Mouse (Mus musculus): ENCODE measurements at regions not wholly inside any gene's neighbourhood (a gene's known extent, or its start where the extent isn't known, plus 50 kb on each side); places are given as distances from the start of the nearest gene placed in this dataset.

DNA sequence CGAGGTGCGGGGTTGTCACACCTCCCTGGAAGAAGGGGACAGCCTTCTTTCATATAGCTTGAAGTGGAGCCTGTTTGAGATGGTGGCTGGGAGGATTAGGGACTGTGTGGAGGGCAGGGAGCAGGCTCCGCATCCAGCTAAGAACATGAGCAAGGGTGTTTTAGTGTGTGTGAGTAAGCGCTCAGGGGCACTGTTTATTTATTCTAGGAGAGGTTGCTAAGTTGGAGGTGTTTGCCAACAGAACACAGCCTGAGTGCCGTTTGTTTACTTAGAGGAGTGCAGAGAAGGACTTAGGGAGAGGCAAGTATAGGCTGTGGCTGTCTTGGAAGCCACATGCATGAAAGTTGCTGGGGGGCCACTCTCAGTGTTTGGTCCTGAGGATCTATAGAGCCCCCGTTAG is 61.2 kb upstream of the Cdon start:
- DNase-seq (ENCODE audit: low spot score in 2 of 2) = no peak

DNA sequence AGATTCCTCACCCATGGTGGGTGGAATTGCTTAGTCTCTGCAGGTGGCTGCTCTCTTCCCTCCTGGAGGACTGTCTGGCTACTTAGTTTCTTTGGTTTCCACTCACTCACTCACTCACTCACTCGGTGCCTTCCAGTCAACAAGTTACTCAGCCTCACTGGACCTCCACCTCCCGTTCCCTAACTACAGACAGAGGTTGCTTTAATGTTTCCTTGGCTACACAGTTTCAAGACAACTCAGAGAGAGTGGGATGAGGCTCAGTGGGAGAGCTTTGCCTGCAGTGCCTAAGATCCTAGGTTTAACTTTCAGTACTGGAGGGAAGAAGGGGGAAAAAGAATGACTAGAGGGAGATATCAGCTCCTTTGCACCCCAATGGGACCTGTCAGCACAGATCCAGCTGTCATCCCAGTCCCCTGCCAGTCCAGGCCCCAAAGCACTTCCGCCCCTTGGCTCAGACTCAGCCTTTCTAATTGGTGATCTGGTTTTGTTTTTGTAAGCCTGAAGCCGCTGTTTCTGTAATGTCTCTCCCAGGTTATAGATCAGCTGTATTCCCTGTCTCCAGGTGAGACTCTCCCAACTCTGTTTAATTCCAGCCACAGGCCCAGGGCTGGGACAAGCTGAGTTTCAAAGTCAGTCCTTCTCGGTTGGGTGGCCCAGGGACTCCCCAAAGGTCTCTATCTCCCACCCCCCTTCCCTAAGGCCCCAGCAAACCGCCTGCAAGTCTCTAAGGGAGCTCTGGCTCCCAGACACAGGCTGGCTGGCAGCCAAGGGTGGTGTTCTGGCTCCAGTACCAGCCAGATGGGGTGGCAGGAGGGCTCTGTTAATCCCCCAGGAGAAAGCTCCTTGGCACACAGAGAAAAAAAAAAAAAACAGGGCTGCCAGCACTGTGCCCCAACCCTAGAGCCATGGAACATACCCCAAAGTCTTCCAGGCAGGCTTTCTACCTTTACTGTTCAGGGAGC is 60.5 kb upstream of the Cdon start:
- no peak for DNase-seq (ENCODE audit: low spot score in 2 of 2)

DNA sequence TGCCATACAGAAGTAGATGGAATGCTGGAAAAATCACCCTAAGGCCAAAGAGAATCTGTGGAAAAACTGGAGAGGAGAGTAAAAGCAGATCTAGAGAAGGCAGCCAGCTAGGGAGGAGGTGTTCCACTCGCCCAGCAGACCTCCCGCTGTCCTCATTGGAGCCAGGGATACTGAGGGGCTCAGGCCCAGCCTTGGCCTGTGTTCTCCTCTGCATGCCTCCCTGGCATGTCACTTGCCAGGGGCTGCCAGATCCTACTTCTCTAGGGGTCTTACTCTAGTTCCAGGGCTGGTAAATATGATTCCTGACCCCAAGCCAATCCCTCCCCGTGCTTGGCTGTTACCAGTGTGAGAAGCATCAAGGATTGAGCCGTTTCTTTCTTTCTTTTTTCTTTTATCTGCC is 59.5 kb upstream of the Cdon start:
- DNase-seq (ENCODE audit: low spot score in 2 of 2) = no peak

DNA sequence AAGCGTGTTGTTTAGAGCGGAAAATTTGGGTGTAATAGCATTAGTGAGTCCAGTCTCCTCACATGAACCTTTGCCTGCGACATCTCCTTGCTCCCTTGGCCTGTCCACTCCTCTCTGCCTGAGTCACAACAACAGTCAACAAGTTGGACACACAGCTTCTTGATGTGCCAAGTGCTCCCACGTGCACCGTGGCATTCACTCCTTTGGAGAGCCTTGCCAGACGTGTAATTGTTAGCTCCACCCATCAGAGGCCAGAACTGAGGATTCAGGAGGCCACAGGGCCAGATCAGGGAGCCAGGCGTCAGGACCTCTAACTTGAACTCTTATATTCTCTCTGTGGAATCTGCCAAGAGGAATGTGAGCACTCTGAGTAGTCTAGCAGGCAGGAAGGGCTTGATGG is 58.7 kb upstream of the Cdon start:
- DNase-seq (ENCODE audit: low spot score in 2 of 2) = no peak

DNA sequence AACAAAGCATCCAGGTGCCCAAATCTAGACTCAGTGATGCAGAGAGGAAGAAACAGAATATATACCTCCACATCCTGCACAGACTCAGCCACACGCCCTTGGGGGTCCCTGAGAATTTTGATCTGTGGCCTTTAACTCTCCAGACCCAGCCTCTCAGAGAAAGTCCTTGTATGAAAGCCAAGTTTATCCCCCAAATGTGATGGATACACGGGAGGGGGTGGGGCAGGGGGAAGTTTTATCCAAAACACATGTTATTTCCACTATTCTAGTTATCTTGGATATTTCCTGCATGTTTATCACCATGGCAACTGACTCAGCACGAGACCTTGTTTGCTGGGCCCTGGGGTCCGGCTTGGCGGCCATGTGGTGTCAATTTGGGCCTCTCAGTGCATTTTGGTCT is 57.8 kb upstream of the Cdon start:
- DNase-seq (ENCODE audit: low spot score in 2 of 2) = no peak

DNA sequence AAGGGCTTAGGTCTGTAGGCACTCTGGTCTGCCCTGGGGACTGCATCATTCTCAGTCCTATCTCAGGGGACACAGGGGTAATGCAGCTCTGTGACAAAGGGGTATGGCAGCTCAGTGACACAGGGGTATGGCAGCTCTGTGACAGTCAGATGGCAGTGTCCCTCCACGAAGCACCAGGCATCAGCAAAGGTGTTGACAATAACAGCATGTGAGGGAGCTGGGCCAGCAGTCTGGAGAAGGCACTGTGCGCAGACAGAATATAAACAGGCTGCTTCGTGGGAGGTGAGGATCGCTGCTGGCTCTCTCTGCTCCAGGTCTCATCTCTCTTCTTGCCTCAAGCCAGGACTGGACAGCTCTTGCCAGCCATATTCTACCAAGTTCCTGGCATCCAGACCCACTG is 57.0 kb upstream of the Cdon start:
- no peak for DNase-seq (ENCODE audit: low spot score in 2 of 2)

DNA sequence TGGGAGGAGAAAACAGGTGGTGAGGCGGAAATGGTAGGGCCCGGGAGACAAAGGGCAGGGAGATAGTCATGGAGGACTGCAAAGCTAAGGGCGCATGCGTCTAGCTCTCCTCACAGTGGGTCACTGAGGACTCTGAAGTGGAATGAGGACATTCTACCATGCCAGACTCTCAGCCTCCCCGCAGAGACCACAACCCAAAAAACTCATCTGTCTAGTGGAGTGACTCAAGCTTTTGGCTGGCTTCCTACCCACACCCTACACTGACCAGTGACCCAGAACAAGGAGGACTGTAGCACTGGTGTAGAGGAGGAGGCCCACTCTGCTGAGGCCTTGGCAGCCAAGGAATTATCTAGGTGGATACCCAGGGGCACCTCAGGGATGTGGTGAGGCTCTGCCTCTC is 55.0 kb upstream of the Cdon start:
- DNase-seq (ENCODE audit: low spot score in 2 of 2) = no peak

DNA sequence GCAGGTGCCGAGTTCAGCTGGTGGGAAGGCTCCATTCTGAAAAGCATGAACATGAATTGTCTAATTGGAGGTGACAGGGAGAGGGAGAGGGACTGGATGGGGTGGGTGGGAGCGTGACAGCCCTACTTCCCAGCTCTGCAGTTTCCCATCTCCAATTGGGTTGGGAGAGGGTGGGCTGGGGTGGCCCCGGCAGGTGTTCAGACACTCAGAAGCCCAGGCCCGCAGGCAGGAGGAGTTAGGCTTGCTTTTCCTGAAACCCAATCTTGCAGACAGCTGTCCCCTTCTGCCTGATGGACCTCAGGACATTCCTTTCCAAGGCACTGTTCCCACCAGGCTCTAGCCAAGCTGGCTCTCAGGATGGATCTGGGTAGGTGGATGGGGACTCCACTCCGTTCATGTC is 51.9 kb upstream of the Cdon start:
- DNase-seq (ENCODE audit: low spot score in 2 of 2) = no peak

DNA sequence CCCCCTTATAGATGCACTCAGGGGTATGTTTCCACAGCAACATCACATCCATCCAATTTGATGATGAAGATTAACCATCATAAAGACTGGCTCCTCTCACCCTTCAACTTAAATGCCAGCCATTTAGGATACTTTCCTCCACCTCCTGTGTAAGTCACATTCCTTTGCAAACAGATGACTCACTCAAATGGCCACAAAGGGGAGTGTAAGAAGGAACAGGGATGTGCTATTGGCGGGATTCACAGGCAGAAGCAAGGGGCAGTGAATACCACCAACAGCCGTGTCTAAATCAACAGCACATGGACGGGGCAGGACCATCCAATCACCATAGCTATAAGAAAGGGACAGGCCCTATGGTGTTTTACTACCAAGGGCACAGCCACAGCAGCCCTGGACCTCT is 50.9 kb upstream of the Cdon start:
- no peak for DNase-seq (ENCODE audit: low spot score in 2 of 2)

DNA sequence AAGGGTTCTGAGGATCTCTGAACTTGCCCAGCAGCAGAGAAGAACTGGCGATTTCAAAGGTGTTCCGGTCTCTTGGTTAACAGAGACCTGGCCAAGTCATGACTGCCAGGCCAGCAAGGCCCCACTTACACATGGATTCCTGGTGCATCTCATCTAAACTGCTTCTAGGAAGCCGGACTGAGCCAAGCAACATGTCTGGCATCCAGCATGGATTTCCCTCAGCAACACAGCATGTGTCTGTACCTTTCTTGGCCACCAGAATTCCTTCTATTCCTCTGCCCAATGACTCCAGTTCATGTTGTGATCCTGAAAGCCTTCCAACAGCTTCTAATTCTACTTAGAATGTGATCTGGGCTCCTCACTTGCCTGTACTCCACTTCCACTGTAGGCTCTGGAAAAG is 50.0 kb upstream of the Cdon start:
- DNase-seq (ENCODE audit: low spot score in 2 of 2) = no peak

Data from left cerebral cortex, adult 8-10 months (tissue).